Mouse (Mus musculus): Measurements from ENCODE around the gene Anxa2. TPM values are rescaled to one million over a fixed set of nuclear protein-coding genes. Genes with fewer than 3 reads are reported as not detected.

The Anxa2 gene
- total RNA-seq, 2 experiments from 2014 or later: 6.1 to 10.9 TPM

- DNase-seq: no peak
Observed at GRCm38 (mm10) chr9:69511881-69512590, 58.6 kb downstream of the Anxa2 start.

DNA sequence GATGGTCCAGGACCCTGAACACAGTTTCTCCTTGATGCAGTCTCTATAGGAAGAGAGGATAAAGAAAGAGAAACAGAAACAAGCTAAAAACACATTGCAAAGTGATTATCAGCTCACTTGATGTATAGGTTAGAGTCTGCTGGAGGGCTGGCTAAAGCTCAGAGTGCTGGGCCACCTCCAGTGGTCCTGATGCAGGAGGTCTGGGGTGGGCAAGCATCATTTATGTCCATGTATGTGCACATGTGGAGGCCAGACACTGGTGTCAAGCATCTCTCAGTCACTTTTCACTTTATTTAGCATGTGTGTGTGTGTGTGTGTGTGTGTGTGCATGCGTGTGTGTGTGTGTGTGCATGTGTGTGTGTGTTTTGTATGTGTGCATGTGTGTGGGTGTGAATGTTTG lies 59.3 kb downstream of the Anxa2 start:
- DNase-seq: no peak

DNA sequence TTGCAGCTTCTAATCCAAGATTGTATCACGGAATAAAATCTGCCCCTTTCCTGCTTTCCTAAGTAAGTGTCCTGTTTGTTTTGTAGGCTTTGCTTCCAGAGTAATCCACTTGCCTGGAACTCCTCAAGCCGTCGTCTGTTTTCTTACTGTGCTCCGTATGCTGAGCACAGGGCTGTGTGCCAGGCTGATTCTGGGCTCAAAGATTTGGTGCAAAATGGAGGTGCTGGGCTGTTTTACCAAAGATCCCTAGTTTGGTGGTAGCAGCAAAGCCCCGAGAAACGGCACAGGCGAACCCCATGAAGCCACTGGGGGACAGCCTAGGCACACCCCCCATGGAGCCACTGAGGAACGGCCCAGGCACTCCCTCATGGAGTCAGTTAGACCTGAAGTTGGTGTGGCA lies 60.8 kb downstream of the Anxa2 start:
- DNase-seq: no peak

GRCm38 (mm10) chr9:69515416-69515815 lies 62.0 kb downstream of the Anxa2 start:
- no peak for DNase-seq

DNA sequence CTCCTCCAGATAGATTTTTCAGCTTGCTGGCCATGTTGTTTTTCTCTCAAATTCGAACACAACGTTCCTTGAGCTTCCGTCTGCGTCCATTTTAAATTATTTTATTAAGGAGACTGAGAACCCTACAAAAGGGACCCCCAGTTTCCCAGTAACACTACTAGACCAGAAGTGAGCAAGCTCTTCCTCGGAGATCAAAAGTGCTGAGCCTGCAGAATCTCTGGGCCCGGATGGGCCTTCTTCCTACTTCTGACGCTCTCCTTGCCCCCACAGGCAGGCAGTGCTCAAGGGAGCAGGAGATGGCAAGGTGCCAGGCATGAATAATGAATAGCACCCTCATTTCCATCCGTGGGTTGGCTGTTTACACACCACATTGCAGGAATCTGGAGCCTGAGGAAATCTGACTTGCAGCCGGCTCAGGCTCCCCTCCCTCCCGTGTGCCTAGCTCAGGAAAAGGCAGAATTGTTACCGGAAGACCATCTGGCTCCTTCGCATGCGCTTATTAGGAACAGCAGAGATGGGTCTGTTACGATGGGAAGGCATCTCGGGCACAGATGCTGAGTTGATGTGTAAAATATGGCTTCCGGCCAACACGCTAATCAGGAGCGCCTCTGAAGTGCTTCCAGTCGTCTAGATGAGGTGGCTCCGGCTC lies 64.1 kb downstream of the Anxa2 start:
- peak; percentile 66 to 77 for DNase-seq

Small RNA genes lying within 50 kb of the gene (microRNA-seq; reads per million reads assigned to microRNA genes)
- 0 reads per million in 2 experiments for gene Mir3109

Other genes with a start within 250 kb of the Anxa2 start
- gene Ice2, start 55.7 kb upstream of the Anxa2 start, total RNA-seq (2021): 10 to 100 TPM; 13.6 to 14.4 TPM